Mouse (Mus musculus): ENCODE data around the gene 4930518I15Rik. TPM values are rescaled to one million over a fixed set of nuclear protein-coding genes. Genes with fewer than 3 reads are reported as not detected.

The 4930518I15Rik gene
- polyA plus RNA-seq, 1 experiment from 2014 or later, result 2.6 TPM

DNA sequence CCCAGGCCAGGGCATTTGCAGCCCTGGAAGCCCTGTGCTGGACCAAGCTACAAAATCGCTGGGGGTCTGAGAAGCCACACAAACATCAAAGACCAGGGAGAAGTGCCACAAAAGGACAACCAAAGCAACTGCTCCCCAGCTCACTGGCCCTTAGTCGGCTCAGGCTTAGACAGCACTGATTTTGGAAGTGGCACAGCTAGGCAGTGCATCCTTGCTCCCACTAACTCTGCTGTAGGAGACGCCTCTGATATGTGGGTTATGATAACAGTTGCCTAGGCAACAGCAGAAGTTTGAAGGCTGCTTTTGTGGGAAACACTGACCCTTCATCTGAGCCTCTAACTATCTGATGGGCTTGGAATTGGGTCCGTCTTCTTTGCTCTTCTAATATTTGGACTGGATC, 41.4 kb upstream of the 4930518I15Rik start:
- TF ChIP-seq CTCF (IDR thresholded peaks at IDR 0.05; ENCODE audit: low read depth), result no peak
- Histone ChIP-seq H3K36me3 (ENCODE audit: insufficient read depth, low read length) (no peaks in the 10 kb centered on the region), H3K4me3 (replicated peaks; ENCODE audit: low read depth, low read length) (no peak overlapping the region), H3K9me3 (replicated peaks; ENCODE audit: low read length) (no peaks in the 10 kb centered on the region), H3K9ac (ENCODE audit: low read depth, low read length) (no peak overlapping the region), H3K27me3 (ENCODE audit: insufficient read depth, low read length) (no peaks in the 10 kb centered on the region), H3K27ac (no peak overlapping the region), H3K4me2 (ENCODE audit: low read length) (no peak overlapping the region), H3K4me1 (replicated peaks; ENCODE audit: insufficient read depth, low read length) (no peaks in the 10 kb centered on the region)
- 66% methylated on average over 4 of the region's 4 CpGs for WGBS
- ATAC-seq (replicated peaks; ENCODE audit: low FRiP score, low read depth), result no peak
- no peak for DNase-seq (ENCODE audit: low spot score)

DNA sequence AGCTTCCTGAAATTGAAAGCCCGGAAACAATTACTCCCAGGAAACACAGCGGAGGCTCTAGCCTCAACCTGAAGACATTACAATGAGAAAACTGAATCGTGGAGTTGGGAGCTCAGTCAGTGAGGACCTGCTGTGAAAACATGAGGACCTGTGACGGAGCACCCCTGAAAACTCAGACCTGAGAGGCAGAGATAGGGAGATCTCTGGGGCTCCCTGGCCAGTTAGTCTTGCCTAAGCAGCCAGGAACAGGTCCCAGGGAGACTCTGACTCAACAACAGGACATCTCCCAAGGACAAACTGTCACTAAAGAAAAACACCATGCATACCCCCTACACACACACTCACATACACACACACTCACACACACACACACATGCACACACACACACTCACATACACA, 40.6 kb upstream of the 4930518I15Rik start:
- WGBS, result 54% methylated on average over 4 of the region's 4 CpGs
- Histone ChIP-seq H3K4me2 (ENCODE audit: low read length) (no peak overlapping the region), H3K9me3 (replicated peaks; ENCODE audit: low read length) (no peaks in the 10 kb centered on the region)

DNA sequence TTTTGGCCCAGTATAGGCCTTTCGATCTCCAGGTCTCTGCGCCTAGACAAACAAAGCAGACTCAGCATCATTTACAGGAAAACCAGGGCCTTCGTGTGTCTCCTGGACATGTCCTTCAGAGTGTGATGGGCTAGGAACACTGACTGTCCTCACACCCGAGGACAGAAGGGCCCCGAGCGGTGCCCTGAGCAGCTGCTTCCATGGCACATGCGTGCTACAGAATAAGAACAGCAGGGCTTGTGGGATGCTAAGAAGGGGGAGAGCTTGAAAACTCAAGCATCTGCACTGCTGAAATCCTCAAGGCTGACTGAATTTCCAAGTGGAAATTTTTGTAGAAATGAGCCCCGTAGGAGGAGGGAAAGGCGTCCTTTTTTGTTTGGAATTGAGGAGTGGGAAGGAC, 39.3 kb upstream of the 4930518I15Rik start:
- Histone ChIP-seq H3K9me3 (replicated peaks; ENCODE audit: low read length) (no peaks in the 10 kb centered on the region), H3K9ac (ENCODE audit: low read depth, low read length) (no peak overlapping the region), H3K4me1 (replicated peaks; ENCODE audit: insufficient read depth, low read length) (no peaks in the 10 kb centered on the region), H3K27ac (no peak overlapping the region), H3K4me2 (ENCODE audit: low read length) (no peak overlapping the region), H3K4me3 (replicated peaks; ENCODE audit: low read depth, low read length) (no peak overlapping the region), H3K36me3 (ENCODE audit: insufficient read depth, low read length) (no peaks in the 10 kb centered on the region), H3K27me3 (ENCODE audit: insufficient read depth, low read length) (no peaks in the 10 kb centered on the region)
- no peak for ATAC-seq (replicated peaks; ENCODE audit: low FRiP score, low read depth)
- WGBS, result 84% methylated on average over 9 of the region's 9 CpGs
- no peak for TF ChIP-seq CTCF (IDR thresholded peaks at IDR 0.05; ENCODE audit: low read depth)
- no peak for DNase-seq (ENCODE audit: low spot score)

More for the DNA sequence above, 40.6 kb upstream of the 4930518I15Rik start:
- no peak for TF ChIP-seq CTCF (IDR thresholded peaks at IDR 0.05; ENCODE audit: low read depth)
- ATAC-seq (replicated peaks; ENCODE audit: low FRiP score, low read depth) (no peak), DNase-seq (ENCODE audit: low spot score) (no peak)
- H3K27ac ChIP-seq, result no peak overlapping the region
- H3K36me3 ChIP-seq (ENCODE audit: insufficient read depth, low read length), result no peaks in the 10 kb centered on the region
- no peaks in the 10 kb centered on the region for H3K4me1 ChIP-seq (replicated peaks; ENCODE audit: insufficient read depth, low read length)
- no peak overlapping the region for H3K9ac ChIP-seq (ENCODE audit: low read depth, low read length)
- no peaks in the 10 kb centered on the region for H3K27me3 ChIP-seq (ENCODE audit: insufficient read depth, low read length)
- no peak overlapping the region for H3K4me3 ChIP-seq (replicated peaks; ENCODE audit: low read depth, low read length)

DNA sequence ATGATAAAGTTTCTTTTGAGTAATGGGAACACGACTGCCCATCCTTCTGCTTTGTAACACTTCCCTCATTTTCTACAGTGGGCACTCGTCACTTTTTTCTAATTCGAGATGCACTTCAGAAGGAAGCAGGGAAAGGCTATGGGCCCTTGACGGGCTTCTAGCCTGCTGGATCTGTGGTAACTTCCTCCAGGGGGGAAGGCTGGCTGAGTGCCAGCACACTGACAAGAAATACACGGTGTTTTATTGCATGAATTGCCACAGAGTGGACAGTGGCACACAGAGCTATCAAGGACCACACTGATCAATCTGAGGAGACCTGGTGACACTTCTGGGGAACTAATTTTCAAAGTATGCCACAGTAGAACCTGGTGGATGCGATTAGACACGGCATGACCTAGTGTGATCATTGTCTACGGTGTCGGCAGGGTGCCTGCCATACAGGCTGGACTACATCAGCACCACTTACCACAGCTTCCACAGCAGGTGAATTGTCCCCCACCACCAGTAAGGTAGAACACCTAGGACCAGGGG, 38.7 kb upstream of the 4930518I15Rik start:
- 69% methylated on average over 9 of the region's 9 CpGs for WGBS

DNA sequence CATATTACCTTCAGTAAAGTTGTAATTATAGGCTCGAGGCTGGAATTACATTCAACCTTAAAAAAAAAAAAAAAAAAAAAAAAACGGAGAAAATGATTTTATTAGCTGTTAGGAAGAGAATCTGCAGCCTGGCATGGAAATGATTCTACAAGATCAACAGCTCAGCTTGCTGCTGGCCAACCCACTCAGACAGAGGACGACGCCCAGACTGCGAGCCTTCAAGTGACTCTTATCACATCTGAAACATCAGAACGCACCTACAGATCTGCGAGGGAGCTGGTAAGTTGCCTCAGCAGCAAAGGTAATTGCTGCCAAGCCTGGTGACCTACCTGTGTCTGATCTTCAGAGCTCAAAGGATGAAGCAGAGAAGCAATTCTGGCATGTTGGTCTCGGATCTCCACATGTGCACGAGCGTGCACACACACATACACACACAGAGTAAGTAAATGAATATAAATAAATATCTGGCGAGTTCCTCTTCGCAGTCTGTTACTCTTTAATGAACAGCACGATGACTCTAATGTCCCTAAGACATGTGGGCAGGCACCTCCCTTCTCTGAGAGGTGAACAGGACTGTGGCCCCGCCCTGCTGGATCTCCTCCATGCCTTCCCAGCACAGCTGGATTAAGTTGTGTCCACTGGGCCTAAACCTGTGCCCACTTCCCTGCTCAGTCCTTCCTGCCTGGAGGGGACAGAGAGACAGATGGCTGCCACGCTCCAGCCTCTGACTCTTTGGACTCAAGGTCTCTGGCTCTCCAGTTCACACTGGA, 36.9 kb upstream of the 4930518I15Rik start:
- DNase-seq (ENCODE audit: low spot score), result no peak
- WGBS, result 62% methylated on average over 15 of the region's 15 CpGs
- Histone ChIP-seq H3K27me3 (ENCODE audit: insufficient read depth, low read length) (no peaks in the 10 kb centered on the region), H3K9me3 (replicated peaks; ENCODE audit: low read length) (no peaks in the 10 kb centered on the region), H3K4me1 (replicated peaks; ENCODE audit: insufficient read depth, low read length) (no peaks in the 10 kb centered on the region), H3K4me2 (ENCODE audit: low read length) (no peak overlapping the region), H3K9ac (ENCODE audit: low read depth, low read length) (no peak overlapping the region), H3K4me3 (replicated peaks; ENCODE audit: low read depth, low read length) (no peak overlapping the region), H3K27ac (no peak overlapping the region), H3K36me3 (ENCODE audit: insufficient read depth, low read length) (no peaks in the 10 kb centered on the region)
- ATAC-seq (replicated peaks; ENCODE audit: low FRiP score, low read depth), result no peak
- no peak for TF ChIP-seq CTCF (IDR thresholded peaks at IDR 0.05; ENCODE audit: low read depth)

More for the DNA sequence above, 38.7 kb upstream of the 4930518I15Rik start:
- Histone ChIP-seq H3K27me3 (ENCODE audit: insufficient read depth, low read length) (no peaks in the 10 kb centered on the region), H3K4me1 (replicated peaks; ENCODE audit: insufficient read depth, low read length) (no peaks in the 10 kb centered on the region), H3K4me3 (replicated peaks; ENCODE audit: low read depth, low read length) (no peak overlapping the region), H3K9me3 (replicated peaks; ENCODE audit: low read length) (no peaks in the 10 kb centered on the region), H3K36me3 (ENCODE audit: insufficient read depth, low read length) (no peaks in the 10 kb centered on the region), H3K9ac (ENCODE audit: low read depth, low read length) (no peak overlapping the region), H3K27ac (no peak overlapping the region), H3K4me2 (ENCODE audit: low read length) (no peak overlapping the region)
- DNase-seq (ENCODE audit: low spot score) (no peak), ATAC-seq (replicated peaks; ENCODE audit: low FRiP score, low read depth) (no peak)
- no peak for TF ChIP-seq CTCF (IDR thresholded peaks at IDR 0.05; ENCODE audit: low read depth)

DNA sequence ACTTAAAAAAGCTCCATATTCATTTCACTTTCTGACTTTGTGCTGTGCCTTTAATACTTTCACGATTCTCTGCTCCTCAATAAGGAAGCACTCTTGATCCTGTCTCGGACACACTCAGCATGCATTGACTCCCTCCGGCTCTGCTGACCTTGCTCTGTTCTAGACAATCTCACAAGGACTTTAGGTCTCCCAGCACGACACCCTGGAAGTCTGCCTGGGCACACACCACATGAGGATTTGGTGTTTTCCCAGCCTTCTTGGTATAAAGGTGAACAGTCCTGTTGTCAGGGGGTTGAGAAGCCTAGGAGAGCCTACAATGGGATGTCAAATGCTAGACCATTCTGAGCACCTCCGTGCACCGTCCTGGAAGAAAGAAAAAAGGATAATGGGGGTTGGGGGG, 35.1 kb upstream of the 4930518I15Rik start:
- Histone ChIP-seq H3K4me1 (replicated peaks; ENCODE audit: insufficient read depth, low read length) (no peaks in the 10 kb centered on the region), H3K27me3 (ENCODE audit: insufficient read depth, low read length) (no peaks in the 10 kb centered on the region), H3K4me3 (replicated peaks; ENCODE audit: low read depth, low read length) (no peak overlapping the region), H3K9me3 (replicated peaks; ENCODE audit: low read length) (no peaks in the 10 kb centered on the region), H3K4me2 (ENCODE audit: low read length) (no peak overlapping the region), H3K27ac (no peak overlapping the region), H3K36me3 (ENCODE audit: insufficient read depth, low read length) (no peaks in the 10 kb centered on the region), H3K9ac (ENCODE audit: low read depth, low read length) (no peak overlapping the region)
- ATAC-seq (replicated peaks; ENCODE audit: low FRiP score, low read depth) (no peak), DNase-seq (ENCODE audit: low spot score) (no peak)
- TF ChIP-seq CTCF (IDR thresholded peaks at IDR 0.05; ENCODE audit: low read depth), result no peak
- WGBS, result 78% methylated on average over 6 of the region's 6 CpGs

All from kidney, postnatal 0 days (tissue).